Mouse (Mus musculus): ENCODE measurements around the gene Cabin1.
"Not testable (repeated sequence)": the region's sequence is repeated elsewhere in the genome, so short reads cannot be mapped to it uniquely, and the experiment has no call there.

Cabin1 gene

DNA sequence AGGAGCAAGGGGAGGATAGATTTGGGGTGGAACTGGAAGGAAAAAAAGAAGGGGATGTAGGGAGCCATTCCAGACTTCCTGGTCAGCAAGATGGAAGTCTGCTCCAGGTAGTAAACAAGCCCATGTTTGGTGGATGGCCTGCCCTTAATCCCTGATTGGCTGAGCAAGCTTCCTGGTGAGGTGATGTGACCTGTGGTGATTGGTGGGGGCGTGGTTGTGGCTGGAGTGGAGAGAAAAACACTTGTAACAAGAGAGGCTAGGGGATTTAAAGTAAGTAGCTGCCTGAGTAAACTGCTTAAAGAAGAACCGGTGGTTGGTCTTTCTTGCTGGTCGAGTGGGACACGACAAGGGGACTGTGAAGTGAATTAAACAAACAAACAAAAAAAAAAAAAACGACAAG, 3.6 kb upstream of the Cabin1 start:
- DNase-seq (ENCODE audit: low spot score in 2 of 2), result not testable (repeated sequence)

DNA sequence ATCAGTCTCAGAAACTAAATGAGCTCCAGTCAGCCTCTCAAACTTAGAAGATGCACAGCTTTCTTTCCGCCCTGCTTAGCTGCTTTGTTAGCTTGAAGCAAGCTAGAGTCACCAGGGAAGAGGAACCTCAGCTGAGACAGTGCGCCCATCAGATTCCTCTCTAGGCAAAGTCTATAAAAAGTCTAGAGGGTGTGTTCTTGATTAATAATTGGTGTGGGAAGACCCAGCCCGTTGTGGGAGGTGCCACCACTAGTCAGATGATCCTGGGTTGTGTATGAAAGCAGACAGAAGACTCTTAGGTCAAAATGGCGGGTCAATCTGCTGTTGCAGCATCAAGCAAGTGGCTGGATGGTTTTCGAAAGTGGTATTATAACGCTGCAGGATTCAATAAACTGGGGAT, 2.7 kb upstream of the Cabin1 start:
- DNase-seq (ENCODE audit: low spot score in 2 of 2), result no peak

DNA sequence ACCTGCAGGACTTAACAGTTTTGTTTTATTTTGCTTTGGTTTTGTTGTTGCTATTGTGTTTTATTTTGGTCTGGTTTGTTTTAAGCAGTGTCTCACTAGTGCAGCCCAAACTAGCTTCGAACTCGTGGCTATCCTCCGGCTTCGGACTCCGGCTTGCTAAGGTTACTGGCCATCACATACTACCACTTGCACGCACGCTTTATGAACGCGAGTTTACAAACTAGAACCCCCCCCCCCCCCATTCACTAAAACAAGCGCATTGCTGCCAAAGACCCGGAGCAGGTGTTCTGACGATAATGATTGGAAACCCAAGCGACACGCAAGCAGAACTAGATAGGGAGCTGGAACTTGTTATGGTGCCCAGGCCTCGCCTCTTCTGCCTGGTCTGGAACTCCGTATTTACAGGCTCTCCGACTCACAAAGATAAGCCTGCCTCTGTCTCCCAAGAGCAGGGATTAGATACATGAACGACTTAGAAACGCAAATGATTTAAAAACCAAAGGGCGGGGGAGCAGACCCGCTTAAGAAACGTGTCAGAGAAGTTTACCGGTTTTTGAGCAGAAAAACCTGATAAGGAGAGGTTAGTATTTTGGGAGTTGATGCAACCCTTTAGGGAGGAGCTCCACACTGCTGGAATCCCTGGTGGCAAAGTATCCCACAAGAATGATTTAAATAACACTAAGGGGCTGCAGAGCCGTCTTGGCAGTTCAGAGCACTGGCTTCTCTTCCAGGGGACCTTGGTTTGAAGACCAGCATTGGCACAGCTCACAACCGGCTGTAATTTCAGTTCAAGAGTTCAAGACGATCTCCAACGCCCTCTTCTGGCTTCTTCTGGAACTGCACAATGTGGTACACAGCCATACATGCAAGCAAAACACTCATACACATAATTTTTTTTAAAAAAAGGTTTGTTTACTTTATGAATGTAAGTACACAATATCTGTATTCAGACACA, 655 bp upstream of the Cabin1 start:
- DNase-seq (ENCODE audit: low spot score in 2 of 2), result no peak

DNA sequence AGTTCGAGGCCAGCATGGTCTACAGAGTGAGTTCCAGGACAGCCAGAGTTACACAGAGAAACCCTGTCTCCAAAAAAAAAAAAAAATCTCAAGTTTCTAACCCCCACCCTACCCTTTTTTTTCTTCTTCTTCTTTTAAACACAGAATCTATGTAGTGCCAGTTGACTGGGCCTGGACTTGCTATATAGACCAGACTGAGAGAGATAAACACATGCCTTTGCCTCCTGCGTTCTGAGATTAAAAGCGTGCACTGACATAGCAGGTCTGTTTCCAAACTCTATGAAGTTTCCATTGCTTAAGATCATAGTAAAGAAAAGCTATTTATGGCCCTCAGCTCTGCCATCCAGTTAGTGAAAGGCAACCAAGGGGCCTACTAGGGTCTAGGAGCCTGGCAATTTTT, 1.7 kb downstream of the Cabin1 start:
- no peak for DNase-seq (ENCODE audit: low spot score in 2 of 2)

DNA sequence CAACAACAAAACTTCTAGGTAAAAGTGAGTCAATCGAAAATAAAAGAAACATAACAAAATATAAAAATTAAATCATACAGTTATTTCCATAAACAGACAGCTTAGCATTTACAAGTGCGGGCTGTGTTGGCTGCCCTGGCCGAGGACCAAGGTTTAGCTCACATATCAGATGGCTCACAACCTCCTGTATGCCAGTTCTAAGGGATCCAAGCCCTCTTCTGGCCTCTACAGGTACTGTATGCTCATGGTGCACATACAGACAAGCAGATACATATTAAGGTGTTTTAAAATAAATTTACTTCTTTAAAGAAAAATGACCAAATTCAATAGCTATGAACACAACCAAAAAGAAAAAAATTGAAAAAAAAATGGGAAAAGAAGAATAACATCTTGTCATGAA, 3.8 kb downstream of the Cabin1 start:
- no peak for DNase-seq (ENCODE audit: low spot score in 2 of 2)

DNA sequence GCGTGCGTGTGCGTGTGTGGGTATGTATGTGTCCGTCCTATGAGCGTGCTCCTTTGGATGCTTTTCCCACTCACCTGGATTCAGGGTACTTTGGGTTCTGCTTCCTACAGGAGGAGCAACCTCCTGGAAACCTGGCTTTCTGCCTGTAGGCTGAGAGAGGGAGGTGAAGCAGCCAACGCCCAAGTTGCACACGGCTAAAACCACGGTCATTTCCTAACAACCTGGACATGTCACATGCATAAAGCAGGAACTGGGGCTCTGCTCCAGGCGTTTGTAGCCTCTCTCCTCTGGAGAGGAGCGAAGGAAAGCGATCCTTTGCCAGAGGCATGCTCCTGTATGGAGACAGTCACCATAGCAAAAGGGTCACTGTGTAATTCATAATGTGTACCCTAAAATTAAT, 7.4 kb downstream of the Cabin1 start:
- DNase-seq (ENCODE audit: low spot score in 2 of 2), result no peak

DNA sequence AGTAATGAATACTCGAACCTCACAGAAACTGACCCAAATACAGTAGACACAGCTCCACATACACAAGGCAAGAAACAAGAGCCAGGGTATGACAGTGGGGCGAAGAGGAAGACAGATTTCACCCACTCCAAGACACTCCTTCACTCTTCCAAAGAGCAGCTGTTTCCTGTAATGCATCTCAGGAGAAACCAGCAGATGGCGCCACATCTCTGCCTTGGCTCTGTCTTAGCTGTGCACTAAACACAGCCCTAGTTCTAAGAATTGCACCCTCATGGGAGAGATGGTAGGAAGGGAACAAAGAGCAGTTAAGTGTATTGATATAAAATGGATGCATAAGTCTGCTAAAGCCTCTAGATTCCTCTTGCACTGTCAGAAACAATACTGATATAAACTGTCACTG, 20.1 kb downstream of the Cabin1 start:
- peak; percentile 78 to 81 for DNase-seq (ENCODE audit: low spot score in 2 of 2)

DNA sequence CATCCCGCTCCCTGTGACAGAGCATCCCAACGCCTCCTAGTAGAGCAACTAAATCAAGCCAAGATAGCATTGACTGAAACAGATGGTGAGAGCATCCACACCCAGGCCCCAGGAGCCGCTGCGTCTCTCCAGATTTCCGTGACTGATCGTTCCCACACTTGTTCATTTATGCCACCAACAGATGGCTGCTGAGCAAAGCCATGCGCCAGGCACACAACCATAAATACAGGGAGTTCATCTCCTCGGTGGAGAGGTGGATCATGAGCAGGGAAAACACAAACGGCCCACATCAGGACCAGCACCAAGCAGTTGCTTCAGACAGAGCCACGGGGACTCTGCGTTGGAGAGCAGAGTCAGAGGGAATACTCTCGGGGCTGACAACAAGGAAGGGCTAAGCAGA, 20.8 kb downstream of the Cabin1 start:
- DNase-seq (ENCODE audit: low spot score in 2 of 2), result peak; percentile 78 to 86

DNA sequence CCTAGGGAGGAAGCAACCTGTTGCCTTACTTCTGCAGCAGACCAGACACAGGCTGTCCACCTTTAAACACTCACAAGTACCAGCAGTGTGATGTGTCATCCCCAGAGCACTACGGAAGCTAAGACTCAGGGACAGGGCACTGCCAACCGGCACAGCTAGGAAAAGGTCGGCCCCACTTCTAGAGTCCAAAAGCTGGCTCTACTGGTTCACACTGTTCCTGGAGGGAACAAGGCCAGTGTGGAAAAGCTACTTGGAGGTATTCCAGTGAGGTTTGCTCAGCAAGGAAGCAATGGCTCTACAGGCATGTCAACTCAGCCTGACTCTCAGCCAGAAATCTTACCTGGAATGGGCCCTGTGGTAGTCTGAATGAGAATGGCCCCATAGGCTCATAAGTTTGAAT, 23.3 kb downstream of the Cabin1 start:
- no peak for DNase-seq (ENCODE audit: low spot score in 2 of 2)

DNA sequence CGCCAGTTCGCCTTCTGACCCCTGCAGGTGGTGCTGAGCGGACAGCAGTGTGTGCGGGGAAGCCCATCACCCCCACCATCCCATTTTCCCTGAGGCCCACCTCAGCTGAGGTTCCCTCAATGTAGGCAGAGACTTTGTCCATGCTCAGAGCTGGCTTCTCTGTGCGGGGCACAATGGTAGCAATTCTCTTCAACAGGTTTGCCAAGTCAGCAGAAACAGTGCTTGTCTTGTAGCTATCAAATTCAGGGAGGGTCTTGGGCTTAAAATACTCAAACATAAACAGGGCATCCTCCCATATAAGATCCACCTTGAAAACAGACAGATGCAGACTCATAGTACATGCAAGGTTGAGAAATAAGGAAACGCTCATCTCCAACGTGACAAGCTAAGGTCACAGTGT, 38.7 kb downstream of the Cabin1 start:
- DNase-seq (ENCODE audit: low spot score in 2 of 2), result no peak

DNA sequence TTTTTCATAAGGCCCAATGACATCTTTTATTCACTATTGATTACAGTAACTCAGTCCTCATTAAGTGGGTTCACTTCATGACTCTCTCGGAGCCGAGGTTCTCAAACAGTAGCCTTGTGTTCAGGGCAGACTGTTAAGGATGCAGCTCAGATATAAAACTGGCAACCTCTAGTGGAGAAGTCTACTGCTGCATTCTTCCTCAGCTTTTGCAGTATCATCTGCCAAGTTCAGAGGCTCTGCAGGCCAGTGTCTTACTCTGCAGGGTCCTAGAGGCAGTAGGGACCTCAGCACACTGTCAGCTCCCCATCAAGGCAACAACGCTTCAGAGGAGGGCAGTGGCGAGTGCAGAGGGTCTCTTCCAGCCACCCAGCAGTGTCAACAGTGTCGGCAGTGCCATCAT, 43.9 kb downstream of the Cabin1 start:
- no peak for DNase-seq (ENCODE audit: low spot score in 2 of 2)

DNA sequence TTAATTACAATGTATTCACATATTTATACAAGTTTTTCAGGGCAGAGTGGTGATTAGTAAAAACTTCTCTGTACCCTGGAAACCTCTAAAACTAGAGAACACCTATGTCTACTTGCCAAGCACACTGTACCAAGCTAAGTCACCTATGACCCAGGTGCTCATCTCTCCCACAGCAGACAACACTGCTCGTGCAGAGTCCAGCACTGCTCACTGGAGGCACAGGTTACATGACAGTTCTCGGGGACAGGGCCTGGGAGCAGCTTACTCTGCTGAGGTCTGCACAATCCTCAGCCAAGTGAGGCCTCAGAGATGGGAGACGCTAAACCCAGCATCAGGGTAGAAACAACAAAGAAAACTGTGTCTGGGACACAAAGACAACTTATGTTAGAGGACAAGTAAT, 49.3 kb downstream of the Cabin1 start:
- DNase-seq (ENCODE audit: low spot score in 2 of 2), result no peak

DNA sequence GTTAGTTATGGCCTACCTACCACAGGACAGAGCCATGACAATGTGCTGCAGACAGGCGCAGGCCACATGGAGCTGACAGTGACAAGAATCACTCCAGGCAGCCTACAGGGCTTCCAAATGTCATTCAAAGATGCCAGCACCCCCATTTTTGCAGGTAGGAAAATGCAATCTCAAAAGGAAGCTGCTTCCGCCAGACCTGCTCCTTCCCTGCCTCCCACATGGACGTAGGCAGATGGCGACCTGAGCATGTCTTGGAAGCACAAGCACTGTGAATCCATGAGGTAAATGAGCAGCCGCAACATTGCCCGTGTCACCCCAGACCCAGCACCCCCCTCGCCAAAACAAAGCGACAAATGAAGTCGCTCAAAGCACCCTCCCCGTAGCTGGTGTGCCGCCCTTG, 51.1 kb downstream of the Cabin1 start:
- no peak for DNase-seq (ENCODE audit: low spot score in 2 of 2)

DNA sequence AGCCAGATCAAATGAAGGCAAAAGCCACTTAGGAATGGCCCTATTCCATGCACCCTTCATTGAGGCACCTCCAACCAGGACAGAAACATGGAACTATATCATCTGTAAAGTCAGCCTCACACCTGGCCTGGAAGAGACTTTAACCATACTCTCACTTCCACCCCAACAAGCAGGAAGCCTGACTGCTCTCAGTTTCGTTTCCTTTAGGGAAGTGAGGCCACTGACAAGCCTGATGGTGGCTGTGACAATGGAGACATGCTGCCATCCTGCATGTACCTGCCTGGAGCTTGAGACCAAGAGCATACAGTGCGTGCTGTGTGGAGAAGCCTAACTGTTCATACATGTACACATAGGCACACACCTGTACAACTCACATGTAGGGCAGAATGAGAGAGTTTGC, 53.9 kb downstream of the Cabin1 start:
- no peak for DNase-seq (ENCODE audit: low spot score in 2 of 2)

DNA sequence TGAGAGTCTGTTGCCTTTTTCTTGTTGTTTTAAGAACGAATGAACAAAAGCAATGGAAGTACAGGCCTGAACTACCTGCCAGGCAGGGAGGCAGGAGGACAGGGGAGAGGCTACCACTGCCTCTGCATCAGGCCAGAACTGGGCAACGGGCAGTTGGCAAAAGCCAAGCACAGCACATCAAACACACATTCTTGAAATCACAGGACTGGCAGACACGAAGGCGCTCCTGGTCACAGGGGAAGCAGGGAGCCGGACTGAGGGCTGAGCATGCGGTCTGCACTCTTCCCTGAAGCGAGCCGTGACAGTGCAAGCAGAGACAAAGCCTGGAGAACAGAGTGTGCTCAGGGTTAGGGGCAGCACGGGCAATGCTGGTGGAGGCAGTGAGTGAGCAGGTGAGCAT, 54.9 kb downstream of the Cabin1 start:
- DNase-seq (ENCODE audit: low spot score in 2 of 2), result no peak

DNA sequence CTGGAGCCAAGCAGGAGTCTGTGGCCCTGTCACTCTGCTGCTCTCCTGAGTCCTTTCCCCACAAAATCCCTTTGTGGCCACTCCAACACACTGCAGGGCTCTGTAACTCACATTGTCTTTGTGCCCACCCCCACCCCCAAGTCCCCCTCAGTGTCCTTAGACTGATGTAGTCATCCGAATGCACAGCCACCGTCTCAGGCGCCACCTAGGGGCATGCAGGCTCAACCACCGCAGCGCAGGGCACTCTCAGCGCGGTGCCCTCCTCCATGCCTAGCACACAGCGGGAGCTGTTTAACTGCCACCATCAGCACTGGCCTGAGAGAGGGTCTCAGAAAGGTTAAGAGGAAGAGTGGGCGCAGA, 55.5 kb downstream of the Cabin1 start:
- no peak for DNase-seq (ENCODE audit: low spot score in 2 of 2)

DNA sequence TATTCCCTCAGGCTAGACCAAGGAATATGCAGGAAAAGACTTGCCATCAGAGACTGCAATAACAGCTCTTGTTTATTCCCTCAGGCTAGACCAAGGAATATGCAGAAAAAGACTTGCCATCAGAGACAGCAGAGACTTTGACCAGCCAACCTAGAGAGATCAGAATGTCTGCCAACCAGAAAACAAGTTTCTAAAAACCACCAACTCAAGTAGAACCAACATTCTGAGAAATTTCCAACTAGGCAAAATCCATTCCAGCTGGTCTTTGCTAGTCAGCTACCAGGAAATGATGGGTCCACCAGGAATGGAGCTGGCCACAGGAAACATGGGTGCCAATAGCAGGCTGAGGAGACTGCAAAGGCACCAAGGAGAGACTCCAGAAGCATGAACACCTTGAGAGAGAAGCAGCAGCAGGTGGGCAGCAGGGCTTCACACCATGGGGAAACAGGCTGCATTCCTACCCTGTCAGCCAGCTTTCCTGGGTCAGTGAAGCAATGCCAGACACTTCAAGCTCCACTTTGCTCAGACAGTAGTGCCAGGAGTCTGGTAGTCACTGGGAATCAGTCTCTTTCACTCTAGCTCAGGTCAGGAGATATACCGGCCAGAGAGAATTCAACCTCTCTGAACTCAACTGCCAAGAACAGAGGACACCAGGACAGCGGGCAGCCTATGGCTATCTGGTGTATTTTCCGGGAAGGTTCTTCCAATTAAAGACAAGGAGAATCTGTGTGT, 56.1 kb downstream of the Cabin1 start:
- DNase-seq (ENCODE audit: low spot score in 2 of 2), result no peak

DNA sequence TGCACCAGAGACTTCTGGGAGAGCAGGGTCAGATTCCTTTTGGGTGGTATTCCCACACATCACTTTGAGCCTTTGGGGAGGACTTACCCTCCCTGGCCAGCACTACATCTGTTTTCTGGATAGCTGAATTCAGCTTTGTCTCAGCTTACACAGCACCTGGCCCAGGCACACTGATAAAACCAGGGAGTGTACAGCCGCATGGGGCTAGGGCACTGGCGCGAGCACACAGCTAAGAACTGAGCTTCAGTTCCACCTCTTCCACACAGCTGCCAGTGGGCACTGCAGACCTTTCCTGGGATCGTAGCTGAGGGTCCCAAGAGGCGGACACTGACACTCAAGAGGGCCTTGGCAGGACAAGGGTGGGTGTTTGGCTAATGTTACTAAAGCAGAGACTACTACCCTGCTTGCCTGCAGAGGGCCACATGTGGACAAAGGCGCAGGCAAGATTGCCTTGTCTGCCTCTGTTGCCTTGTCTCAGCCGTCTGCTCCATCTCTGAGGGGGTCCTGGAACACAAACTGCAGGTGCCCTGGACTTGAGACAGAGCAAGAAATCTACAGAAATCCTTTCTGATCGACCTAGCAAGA, 57.4 kb downstream of the Cabin1 start:
- DNase-seq (ENCODE audit: low spot score in 2 of 2), result no peak

DNA sequence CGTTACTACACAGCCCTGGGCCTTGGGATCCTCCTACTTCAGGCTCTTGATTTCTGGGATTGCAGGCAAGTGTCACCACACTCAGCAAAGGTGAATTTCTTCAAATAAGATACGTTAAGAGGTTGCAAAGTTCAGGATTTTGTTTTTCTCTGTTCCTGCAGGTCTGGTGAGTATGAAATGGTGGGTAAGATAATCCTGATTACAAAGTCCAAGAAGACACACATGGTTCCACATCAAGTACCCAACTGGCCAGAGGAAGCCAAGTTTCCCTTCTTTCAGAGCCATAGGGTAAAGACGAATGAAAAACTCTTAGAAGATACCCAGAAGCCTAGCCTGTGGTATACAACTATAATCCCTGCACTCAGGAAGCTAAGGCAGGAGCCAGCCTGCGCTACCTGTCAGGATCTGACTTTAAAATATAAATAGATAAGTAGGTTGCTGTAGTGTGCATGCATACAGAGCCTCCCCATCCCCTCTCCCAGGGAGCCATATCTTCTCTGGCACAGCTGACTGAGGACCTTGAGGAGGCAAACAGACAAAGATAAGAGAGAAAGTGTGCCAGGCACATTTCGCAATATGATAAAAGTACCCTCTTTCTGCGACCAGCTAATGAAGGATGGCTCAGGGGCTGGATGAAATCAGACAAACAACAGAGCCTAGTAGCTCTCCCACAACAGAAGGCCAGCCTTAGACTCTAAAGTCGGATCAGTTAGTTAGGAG, 58.3 kb downstream of the Cabin1 start:
- no peak for DNase-seq (ENCODE audit: low spot score in 2 of 2)

DNA sequence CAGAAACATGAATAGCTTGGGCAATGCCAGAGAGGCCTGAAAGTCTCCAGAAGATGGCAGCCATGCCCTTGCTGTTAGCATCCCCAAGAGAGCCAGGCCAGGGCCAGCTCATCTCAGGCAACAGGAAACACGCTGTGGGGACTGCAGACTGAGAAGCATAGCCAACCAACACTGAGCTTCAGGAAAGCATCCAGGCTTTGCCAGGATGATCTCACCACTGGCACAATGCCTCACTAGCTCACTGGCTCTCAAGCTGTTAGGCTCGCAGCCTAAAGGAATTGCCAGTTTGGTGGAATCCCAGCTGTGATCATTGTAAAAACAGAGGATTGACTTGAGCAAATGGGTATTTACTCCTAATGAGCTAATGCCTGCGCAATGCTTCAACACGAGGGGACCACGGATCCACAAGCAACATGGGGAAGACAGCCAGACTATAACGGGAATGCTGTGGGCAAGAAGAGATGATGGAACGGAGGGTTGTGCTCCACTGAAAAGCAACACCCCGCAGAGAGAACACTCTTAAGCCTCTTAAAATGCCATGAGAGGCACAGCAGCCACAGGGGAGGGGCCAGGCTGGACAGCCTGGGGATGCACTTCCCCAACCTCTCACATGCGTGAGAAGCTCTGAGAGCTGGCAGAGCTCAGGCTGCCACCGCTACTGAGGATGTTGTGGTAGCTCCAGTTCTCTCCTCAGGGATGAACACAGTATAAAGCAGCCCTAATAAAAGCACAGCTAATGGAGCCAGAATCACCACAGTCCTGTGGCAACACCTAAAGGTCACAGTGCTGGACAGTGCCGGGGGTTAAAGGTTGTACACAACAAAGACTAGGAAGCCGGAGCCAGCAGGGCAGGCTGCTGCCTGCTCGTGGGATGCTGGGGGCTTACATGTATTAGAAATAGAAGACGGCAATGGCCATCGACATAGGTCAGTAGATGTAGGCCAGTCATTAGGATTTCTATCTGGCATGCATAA, 59.6 kb downstream of the Cabin1 start:
- peak; percentile 89 to 94 for DNase-seq (ENCODE audit: low spot score in 2 of 2)

DNA sequence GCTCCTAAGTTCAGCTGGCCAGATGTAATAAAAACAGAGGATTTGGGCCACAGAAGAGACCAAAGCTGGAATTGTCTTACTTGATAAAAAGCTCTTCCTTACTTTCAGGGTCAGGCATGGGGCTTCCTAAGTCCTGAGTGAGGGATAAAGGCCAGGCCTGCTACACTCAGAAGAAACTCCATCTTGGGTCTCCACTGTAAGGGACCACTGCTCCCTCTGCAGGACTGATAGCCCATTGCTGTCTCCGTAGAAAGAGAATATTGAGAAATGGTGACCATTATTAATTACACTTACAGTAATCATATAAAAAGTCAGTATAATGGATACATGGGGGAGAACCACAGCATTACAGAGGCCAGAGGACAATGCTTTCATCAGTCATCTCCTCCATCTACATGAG, 60.6 kb downstream of the Cabin1 start:
- DNase-seq (ENCODE audit: low spot score in 2 of 2), result no peak

All from right cerebral cortex, postnatal 36 days (tissue).